Mouse (Mus musculus): ENCODE results near the gene Snrnp200. TPM values are rescaled to one million over a fixed set of nuclear protein-coding genes. Genes with fewer than 3 reads are reported as not detected.
"Not testable (repeated sequence)": the region's sequence is repeated elsewhere in the genome, so short reads cannot be mapped to it uniquely, and the experiment has no call there.

Snrnp200 gene
- polyA plus RNA-seq (2015; fragmentation: Nextera tagmentation; extraction: Ambion mirVana) = 47.8 and 52.6 TPM in 2 replicates

DNA sequence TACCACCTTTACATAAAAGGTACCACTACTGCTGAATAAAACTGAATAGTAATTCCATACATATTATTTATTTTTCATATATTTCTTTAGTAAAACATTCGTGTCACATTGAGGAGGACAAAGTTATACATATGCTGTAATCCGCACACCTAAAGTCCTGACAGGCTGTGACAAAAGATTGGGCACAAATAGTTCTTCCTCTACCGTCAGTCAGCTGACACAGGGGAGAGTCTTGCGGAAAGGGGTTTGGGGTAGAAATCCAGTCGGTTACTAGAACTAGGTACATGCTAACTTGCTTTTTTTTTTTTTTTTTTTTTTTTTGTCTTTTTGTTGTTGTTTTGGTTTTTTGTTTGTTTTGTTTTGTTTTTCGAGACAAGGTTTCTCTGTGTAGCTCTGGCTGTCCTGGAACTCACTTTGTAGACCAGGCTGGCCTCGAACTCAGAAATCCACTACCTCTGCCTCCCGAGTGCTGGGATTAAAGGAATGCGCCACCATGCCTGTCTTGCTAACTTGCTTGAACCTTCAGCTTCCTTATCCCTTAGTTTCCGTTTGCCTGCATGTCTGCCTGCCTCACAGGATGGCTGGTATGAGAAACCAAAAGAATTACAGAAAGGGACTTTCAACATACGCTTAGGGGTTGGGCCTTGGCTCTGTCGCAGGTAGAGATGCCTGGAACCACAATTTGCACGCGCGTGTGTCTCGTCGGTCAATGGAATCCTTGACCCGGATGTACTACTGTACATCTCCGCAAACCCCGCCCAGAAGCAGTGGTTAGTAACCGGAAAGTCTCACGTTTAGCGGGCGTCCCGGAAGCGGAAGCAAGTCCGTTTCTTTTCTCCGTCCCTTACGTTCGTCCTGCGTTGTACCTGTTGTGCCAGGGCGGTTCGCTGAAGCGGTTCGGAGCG is at the start of gene Snrnp200, which contains the start of gene 1810024B03Rik:
Gene Snrnp200 (plus strand): TSS at position 840 of the 905 bp plus-strand sequence.
Gene 1810024B03Rik (minus strand): TSS at position 734 of the 905 bp plus-strand sequence.
- Histone ChIP-seq H3K4me2 (peak within 1 kb of the TSS; percentile 88), H3K4me1 (replicated peaks) (peaks cover 15% of the 10 kb centered on the region), H3K9ac (peak within 1 kb of the TSS; percentile 81), H3K9me3 (no peaks in the 10 kb centered on the region), H3K36me3 (peaks cover 33% of the 10 kb centered on the region), H3K27me3 (no peaks in the 10 kb centered on the region), H3K4me3 (peak within 1 kb of the TSS; percentile 82), H3K27ac (replicated peaks) (peak within 1 kb of the TSS; percentile 77)
- 12% methylated on average over 36 of the region's 36 CpGs for WGBS
- ATAC-seq (ENCODE audit: low read depth) = peak; percentile 99

DNA sequence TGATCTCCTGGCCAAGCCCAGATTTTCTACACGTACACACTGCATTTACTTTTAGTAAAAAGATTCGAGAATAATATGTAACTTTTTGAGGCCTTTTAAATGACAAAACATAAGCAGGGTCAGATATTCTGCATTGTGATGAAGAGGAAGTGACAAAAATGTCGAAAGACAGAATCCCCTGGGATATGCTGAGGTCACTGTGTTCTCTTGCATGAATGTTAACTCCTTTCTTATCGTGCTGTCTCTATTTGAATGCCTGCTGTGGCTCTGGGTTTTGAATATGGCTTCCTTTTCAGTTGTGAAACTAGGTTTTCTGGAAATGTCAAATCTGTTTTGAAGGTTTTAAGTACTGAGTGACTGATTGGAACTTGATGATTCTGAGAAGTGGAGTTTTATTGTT is 42.5 kb upstream of the Snrnp200 start:
- no peak overlapping the region for H3K27ac ChIP-seq (replicated peaks)
- no peak overlapping the region for H3K4me3 ChIP-seq
- WGBS = 66% methylated on average over 4 of the region's 4 CpGs
- no peak overlapping the region for H3K9ac ChIP-seq
- 0 out of 2 replicates have a peak, but pooled peaks cover 5% of the 10 kb centered on the region for H3K27me3 ChIP-seq
- ATAC-seq (ENCODE audit: low read depth) = no peak
- H3K4me2 ChIP-seq = no peak overlapping the region
- H3K9me3 ChIP-seq = no peaks in the 10 kb centered on the region
- no peaks in the 10 kb centered on the region for H3K4me1 ChIP-seq (replicated peaks)
- no peaks in the 10 kb centered on the region for H3K36me3 ChIP-seq

DNA sequence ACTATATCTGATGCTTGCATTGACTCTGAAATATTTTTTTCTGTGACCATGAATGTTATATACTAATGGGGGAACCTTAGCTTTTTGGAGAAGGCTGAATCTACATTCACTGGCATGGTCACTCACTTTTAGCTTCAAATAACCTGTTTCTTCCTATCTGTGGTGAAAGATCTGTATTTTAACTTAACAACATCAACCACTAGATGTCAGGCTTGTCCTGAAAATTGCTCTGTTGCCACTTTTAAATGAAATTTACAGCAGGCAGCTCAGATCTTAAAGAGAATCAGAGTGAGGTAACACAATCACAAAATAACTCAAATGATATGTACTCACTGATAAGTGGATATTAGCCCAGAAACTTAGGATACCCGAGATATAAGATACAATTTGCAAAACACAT is 41.9 kb upstream of the Snrnp200 start:
- not testable (repeated sequence) for H3K9ac ChIP-seq; H3K4me1 ChIP-seq (replicated peaks); H3K9me3 ChIP-seq; H3K36me3 ChIP-seq; H3K27me3 ChIP-seq; H3K4me2 ChIP-seq; H3K4me3 ChIP-seq; ATAC-seq (ENCODE audit: low read depth); H3K27ac ChIP-seq (replicated peaks)
- WGBS = 14% methylated on average over 1 of the region's 1 CpGs

DNA sequence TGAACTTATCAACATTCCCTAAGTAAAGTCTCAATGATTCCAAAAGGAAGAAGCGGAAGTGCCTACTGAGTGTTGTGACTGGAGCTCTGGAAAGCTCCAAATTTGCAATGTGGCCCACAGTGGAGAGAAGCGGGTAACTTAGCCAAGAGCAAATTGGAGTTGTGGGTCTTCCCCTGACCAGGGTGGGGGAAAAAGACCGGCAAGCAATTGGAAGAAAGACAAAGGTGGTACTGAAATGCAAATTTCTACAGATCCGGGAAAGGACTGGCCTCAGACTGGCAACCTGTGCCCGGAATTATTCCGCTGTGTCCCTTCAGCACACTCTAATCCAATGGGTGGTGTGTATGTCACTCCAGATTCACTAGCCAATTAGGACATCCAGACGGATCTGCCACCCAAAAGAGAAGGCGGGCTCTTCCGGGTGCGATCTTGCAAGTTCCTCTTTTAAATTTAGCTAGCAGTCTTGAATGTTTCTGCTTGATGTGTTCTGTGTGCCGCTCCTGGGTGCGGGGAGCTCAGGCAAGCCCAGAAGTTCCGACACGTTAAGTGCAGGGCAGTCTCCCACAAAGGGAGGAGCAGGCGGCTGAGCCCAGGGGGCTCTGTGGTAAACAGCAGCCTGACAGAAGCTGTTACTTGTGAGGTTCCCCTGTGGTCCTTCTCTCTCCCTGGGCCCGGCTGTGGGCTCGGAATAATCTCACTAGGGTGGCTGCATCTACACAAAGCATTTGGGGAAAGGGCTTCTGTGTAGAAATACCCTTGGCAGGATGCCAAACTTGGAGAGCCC is 25.4 kb upstream of the Snrnp200 start:
- 2% methylated on average over 17 of the region's 17 CpGs for WGBS

DNA sequence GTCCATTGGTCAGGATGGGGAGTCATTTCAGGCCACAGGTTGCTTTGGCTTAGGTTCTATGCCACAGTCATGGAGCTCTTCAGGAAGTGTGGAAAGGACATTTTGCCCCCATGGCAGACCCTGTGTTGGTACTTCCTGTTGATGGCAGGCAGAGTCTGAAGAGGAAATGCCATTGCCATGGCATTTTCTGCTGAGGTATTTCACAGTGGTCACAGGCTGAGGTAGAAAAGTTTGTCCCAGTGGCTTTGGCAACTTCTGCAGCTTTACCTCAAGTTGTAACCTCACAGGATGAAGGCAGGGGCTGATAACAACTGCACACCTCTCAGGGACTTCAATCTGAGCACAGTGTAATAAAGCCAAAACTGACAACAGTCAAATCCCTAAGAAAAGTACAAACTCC is 18.6 kb upstream of the Snrnp200 start:
- Histone ChIP-seq H3K27ac (replicated peaks) (no peak overlapping the region), H3K9me3 (no peaks in the 10 kb centered on the region), H3K27me3 (0 out of 2 replicates have a peak, but pooled peaks cover 2% of the 10 kb centered on the region), H3K4me1 (replicated peaks) (no peaks in the 10 kb centered on the region), H3K4me3 (no peak overlapping the region), H3K4me2 (no peak overlapping the region), H3K9ac (no peak overlapping the region), H3K36me3 (no peaks in the 10 kb centered on the region)
- ATAC-seq (ENCODE audit: low read depth) = no peak

More for the DNA sequence above, 25.4 kb upstream of the Snrnp200 start:
- peak overlapping the region; percentile 70 for H3K4me2 ChIP-seq
- peak overlapping the region; percentile 52 for H3K4me3 ChIP-seq
- H3K27me3 ChIP-seq = peaks cover 9% of the 10 kb centered on the region; the same call in 1 of the 2 replicates
- H3K9ac ChIP-seq = peak overlapping the region; percentile 77
- H3K36me3 ChIP-seq = no peaks in the 10 kb centered on the region
- H3K4me1 ChIP-seq (replicated peaks) = peaks cover 6% of the 10 kb centered on the region
- peak overlapping the region; percentile 88 for H3K27ac ChIP-seq (replicated peaks)
- peak; percentile 100 for ATAC-seq (ENCODE audit: low read depth)
- no peaks in the 10 kb centered on the region for H3K9me3 ChIP-seq

DNA sequence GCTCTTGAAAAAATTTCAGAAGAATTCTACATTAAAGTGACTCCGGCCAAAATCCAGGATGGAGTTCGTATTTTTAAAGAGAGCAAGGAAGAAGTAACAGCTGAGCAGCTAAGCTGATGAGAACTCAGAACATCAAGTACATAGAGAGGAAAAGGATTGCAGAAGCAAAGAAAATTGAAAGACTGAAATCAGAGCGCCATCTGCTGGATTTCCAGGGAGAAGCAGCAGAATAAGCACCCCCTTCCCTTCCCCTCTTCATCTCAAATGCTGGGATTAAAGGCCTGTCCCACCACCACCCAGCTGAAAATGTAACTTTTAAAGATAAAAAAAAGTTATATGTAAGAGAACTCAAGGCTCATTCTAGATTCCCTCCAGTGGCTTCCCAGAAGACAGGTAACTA is 3.3 kb upstream of the Snrnp200 start:
- H3K27ac ChIP-seq (replicated peaks) = no peak overlapping the region
- H3K4me1 ChIP-seq (replicated peaks) = peaks cover 14% of the 10 kb centered on the region
- H3K9me3 ChIP-seq = no peaks in the 10 kb centered on the region
- no peak for ATAC-seq (ENCODE audit: low read depth)
- no peaks in the 10 kb centered on the region for H3K27me3 ChIP-seq
- WGBS = 32% methylated on average over 3 of the region's 3 CpGs
- H3K4me3 ChIP-seq = no peak overlapping the region
- no peak overlapping the region for H3K4me2 ChIP-seq
- H3K36me3 ChIP-seq = peaks cover 29% of the 10 kb centered on the region
- H3K9ac ChIP-seq = no peak overlapping the region

DNA sequence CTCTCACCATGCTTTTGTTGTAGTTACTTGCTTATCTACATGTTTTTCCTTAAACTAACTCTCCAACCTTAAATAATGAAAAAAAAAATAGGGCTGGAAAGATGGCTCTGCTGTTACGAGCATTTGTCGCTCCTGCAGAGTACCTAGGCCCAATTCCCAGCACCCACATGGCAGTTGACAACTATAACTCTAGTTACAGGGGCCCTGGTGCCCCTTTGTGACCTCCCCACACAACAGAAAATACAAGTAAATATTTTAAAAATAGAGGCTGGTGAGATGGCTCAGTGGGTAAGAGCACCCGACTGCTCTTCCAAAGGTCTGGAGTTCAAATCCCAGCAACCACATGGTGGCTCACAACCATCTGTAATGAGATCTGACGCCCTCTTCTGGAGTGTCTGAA is 2.2 kb upstream of the Snrnp200 start:
- H3K9ac ChIP-seq; H3K4me2 ChIP-seq; H3K27ac ChIP-seq (replicated peaks); H3K27me3 ChIP-seq; H3K9me3 ChIP-seq; ATAC-seq (ENCODE audit: low read depth); H3K4me3 ChIP-seq: not testable (repeated sequence)
- peaks cover 30% of the 10 kb centered on the region for H3K36me3 ChIP-seq
- 90% methylated on average over 4 of the region's 4 CpGs for WGBS
- H3K4me1 ChIP-seq (replicated peaks) = peaks cover 15% of the 10 kb centered on the region

DNA sequence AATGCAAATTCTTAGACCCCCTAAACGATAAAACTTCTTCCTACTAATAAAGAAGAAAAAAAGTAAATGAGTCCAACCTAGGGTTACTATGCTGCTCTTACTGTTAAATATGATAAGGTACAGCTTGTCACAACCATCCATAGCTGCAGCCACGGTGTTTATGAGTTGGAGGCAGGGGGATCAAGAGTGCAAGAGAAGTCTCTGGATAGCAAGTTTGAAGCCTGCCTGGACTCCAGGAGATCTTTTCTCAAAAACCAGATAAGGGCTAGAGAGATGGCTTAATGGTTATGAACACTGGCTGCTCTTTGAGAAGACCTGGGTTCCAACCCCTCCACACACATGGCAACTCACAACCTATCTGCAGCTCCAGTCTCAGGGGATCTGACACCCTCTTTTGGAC is 1.3 kb upstream of the Snrnp200 start:
- 92% methylated on average over 2 of the region's 2 CpGs for WGBS

DNA sequence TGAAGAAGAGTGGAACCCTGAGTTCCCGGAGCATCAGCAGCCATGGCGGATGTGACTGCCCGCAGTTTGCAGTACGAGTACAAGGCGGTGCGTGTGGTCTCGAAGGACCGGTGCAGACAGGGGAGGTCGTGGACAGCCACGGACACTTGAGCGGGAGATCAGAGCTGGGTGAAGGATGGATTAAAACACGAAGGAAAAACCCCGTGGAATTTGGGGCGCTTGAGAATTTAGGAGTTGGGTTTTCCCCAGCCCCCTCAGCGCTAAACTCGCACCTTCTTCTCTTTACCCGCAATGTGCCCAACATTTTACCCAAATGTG is 225 bp downstream of the Snrnp200 start:
- Histone ChIP-seq H3K4me3 (peak overlapping the region; percentile 82), H3K9me3 (no peaks in the 10 kb centered on the region), H3K27me3 (no peaks in the 10 kb centered on the region), H3K4me2 (peak overlapping the region; percentile 88), H3K9ac (peak overlapping the region; percentile 81), H3K36me3 (peaks cover 36% of the 10 kb centered on the region), H3K4me1 (replicated peaks) (peaks cover 15% of the 10 kb centered on the region), H3K27ac (replicated peaks) (peak overlapping the region; percentile 77)
- ATAC-seq (ENCODE audit: low read depth) = no peak; the same call in 1 of the 2 replicates
- WGBS = 1% methylated on average over 17 of the region's 17 CpGs

More for the DNA sequence above, 1.3 kb upstream of the Snrnp200 start:
- Histone ChIP-seq H3K36me3 (peaks cover 33% of the 10 kb centered on the region), H3K4me2 (no peak overlapping the region), H3K9me3 (no peaks in the 10 kb centered on the region), H3K27ac (replicated peaks) (no peak overlapping the region), H3K9ac (no peak overlapping the region), H3K27me3 (no peaks in the 10 kb centered on the region), H3K4me3 (no peak overlapping the region), H3K4me1 (replicated peaks) (peaks cover 15% of the 10 kb centered on the region)
- no peak for ATAC-seq (ENCODE audit: low read depth)

DNA sequence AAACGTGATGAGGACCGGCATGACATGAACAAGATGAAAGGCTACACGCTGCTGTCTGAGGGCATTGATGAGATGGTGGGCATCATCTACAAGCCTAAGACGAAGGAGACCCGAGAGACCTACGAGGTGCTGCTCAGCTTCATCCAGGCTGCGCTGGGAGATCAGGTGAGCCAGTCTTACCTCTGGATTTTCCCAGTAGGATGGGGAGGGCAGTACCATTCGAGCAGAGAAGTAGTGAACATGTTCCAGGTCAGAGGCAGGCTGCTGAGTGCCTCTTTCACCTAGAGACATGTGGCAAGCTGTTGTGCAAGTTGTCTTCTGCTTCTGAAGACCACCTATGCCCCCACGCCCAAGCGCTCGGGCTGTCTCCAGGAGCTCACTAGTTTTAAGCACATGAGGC is 2.5 kb downstream of the Snrnp200 start:
- 96% methylated on average over 11 of the region's 11 CpGs for WGBS
- H3K36me3 ChIP-seq = peaks cover 57% of the 10 kb centered on the region
- no peak overlapping the region for H3K4me2 ChIP-seq
- H3K9me3 ChIP-seq = no peaks in the 10 kb centered on the region
- no peaks in the 10 kb centered on the region for H3K27me3 ChIP-seq
- H3K9ac ChIP-seq = no peak overlapping the region
- no peak for ATAC-seq (ENCODE audit: low read depth)
- H3K4me3 ChIP-seq = no peak overlapping the region
- H3K4me1 ChIP-seq (replicated peaks) = peaks cover 15% of the 10 kb centered on the region
- H3K27ac ChIP-seq (replicated peaks) = no peak overlapping the region

DNA sequence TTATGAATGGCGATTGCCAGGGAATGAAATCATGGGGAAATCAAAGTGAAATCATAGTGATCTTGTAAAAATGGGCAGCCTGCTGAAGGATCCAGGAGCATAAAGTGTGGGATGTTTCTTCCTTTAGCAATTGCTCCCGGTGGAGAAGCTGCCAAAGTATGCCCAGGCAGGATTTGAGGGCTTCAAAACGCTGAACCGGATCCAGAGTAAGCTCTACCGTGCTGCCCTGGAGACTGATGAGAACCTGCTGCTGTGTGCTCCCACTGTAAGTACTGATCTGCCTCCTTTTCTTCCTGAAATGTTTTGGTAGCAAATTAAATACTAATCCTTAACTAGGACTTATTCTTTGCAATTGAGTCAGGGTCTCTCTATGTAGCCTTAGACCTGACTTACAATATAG is 9.6 kb downstream of the Snrnp200 start:
- H3K36me3 ChIP-seq = peaks cover 98% of the 10 kb centered on the region
- H3K9ac ChIP-seq = no peak overlapping the region
- no peak overlapping the region for H3K27ac ChIP-seq (replicated peaks)
- no peak for ATAC-seq (ENCODE audit: low read depth)
- no peaks in the 10 kb centered on the region for H3K4me1 ChIP-seq (replicated peaks)
- 95% methylated on average over 5 of the region's 5 CpGs for WGBS
- H3K9me3 ChIP-seq = no peaks in the 10 kb centered on the region
- no peaks in the 10 kb centered on the region for H3K27me3 ChIP-seq
- no peak overlapping the region for H3K4me3 ChIP-seq
- H3K4me2 ChIP-seq = no peak overlapping the region

DNA sequence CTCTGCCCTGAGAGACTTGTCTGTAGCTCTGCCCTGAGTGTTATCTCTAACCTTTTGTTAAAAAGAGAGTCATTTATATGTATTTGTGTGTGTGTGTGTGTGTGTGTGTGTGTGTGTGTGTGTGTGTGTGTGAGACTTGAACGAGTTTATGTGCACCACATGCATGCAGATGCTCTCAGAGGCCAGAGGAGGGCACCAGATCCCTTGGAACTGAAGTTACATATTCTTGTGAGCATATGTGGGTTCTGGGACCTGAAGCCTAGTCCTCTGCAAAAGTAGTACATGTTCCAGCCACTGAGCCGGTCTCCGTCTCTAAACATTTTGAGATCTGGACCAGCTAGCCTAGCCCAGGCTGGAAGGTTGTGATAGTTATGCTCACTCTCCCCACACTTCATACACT is 17.1 kb downstream of the Snrnp200 start:
- no peak overlapping the region for H3K27ac ChIP-seq (replicated peaks)
- no peaks in the 10 kb centered on the region for H3K4me1 ChIP-seq (replicated peaks)
- no peak overlapping the region for H3K9ac ChIP-seq
- H3K36me3 ChIP-seq = peaks cover 95% of the 10 kb centered on the region
- no peaks in the 10 kb centered on the region for H3K27me3 ChIP-seq
- 98% methylated on average over 3 of the region's 3 CpGs for WGBS
- no peak overlapping the region for H3K4me3 ChIP-seq
- no peak overlapping the region for H3K4me2 ChIP-seq
- H3K9me3 ChIP-seq = peaks cover 7% of the 10 kb centered on the region; the same call in 1 of the 2 replicates
- ATAC-seq (ENCODE audit: low read depth) = no peak
